Mouse (Mus musculus) left cerebral cortex, postnatal 25 days (tissue): Measurements from ENCODE around the gene Abcf1. TPM values are rescaled to one million over a fixed set of nuclear protein-coding genes. Genes with fewer than 3 reads are reported as not detected.
"Not testable (repeated sequence)": the region's sequence is repeated elsewhere in the genome, so short reads cannot be mapped to it uniquely, and the experiment has no call there.

ENCODE experiments used
- DNase-seq, 2 experiments: peaks; one replicate each; pipeline ENCODE4 v3.0.0; 2022; ENCODE audit warnings: low spot score in 2 of 2, mixed read lengths in 1 of 2
- intact Hi-C: fragments of 180-260 bp; cut with DNase I; formaldehyde crosslinking; loops from one replicate; pipeline ENCODE4 v1.15.1; 2025
- total RNA-seq, 2 experiments: library from RNA; stranded (reverse); gene quantifications; 2 replicates each; pipeline ENCODE4 v1.2.3; 2021

Abcf1 gene
- total RNA-seq = 10 to 100 TPM; 76.7 to 82.6 TPM

GRCm38 (mm10) chr17:35969418-35970389 is at the start of gene Abcf1:
Abcf1 (minus strand) TSS chr17:35969761.
- intact Hi-C loops = loop anchor here (10.0 kb wide), 2 partner anchors 135 to 985 kb away; partner anchors contain the start of genes Ppp1r11, Tubb5, Znrd1 and Znrd1as
- DNase-seq = peak; percentile 98 to 99

GRCm38 (mm10) chr17:36018979-36019378 is 49.4 kb upstream of the Abcf1 start:
- DNase-seq = no peak
- intact Hi-C loops = no loop called here

DNA sequence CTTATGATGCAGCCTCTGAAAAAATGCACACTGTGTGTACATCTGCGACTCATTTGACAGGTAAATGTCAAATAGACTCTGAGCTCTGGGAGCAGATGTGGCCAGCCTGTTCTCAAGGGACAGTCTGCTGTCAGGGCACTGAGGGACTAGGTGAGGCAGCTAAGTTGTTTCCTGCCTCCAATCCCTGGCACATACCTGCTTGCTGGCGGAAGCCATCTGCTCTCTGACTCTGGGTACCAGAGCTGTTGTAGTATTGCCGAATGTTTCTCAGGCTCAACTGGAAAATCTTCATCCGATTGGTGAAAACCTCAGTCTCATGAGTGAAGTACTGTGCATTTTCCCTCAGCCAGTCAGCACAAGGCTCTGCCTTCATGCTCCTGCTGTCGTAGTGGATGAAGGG is 47.5 kb upstream of the Abcf1 start:
- intact Hi-C loops = no loop called here
- DNase-seq = no peak

DNA sequence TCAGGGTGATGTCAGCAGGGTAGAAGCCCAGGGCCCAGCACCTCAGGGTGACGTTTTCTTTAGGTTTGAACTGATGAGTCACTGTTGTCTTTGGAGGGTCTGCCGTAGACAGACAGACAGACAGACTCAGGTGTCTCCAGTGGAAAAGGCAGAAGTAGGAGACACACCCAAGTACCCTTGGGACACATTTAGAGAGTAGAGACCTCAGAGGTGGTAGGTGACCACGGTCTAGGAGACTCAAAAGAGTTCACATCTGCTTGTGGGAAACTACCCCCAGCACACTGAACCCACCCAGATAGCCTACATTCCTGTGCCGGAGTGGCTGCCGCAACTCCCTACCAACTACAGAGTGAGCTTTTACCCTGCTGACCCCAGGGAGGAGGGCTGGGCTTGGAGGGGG is 45.4 kb upstream of the Abcf1 start:
- no peak for DNase-seq
- intact Hi-C loops = no loop called here

GRCm38 (mm10) chr17:36004409-36004808 is 34.8 kb upstream of the Abcf1 start:
- DNase-seq, intact Hi-C loops: not testable (repeated sequence)

DNA sequence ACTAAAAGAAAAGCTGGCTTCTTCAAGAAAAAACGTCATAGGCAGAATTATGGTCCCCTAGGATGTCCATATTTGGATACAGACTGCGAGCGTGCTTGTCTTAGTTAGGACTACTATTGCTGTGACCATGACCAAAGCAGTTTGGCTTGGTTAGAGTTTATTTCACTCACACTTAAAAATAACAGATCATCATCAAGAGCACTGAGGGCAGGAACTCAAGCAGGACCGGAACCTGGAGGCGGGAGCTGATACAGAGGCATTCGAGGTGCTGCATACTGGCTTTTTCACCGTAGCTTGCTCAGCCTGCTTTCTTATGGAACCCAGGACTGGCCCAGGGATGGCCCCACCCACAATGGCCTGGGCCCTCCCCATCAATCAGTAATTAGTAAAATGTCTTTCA is 33.8 kb upstream of the Abcf1 start:
- no peak for DNase-seq
- intact Hi-C loops = no loop called here

GRCm38 (mm10) chr17:36001966-36002365 is 32.4 kb upstream of the Abcf1 start:
- DNase-seq = peak in 1 of 2 experiments; percentile 90
- intact Hi-C loops = no loop called here

GRCm38 (mm10) chr17:36001121-36001897 is 31.7 kb upstream of the Abcf1 start:
- intact Hi-C loops = no loop called here
- DNase-seq = no peak

DNA sequence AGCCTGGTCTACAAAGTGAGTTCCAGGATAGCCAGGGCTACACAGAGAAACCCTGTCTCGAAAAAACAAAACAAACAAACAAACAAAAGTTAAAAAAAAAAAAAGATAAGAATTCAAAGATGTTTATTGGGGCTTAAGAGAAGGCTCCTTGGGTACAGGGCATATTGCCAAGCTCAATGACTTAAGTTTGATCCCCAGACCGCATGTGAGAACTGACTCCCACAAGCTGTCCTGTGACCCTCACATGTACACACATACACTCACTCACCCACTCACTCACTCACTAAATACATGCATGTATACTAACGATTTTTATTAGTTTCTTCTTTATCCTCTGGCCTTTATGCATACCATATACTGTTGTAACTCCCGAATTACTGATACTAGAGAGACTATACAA is 30.8 kb upstream of the Abcf1 start:
- intact Hi-C loops = no loop called here

GRCm38 (mm10) chr17:35999356-35999755 is 29.8 kb upstream of the Abcf1 start:
- intact Hi-C loops = loop anchor here (5.0 kb wide), 1 partner anchor 113 kb away; no protein-coding TSS in a partner anchor
- no peak for DNase-seq

More for the DNA sequence above, 30.8 kb upstream of the Abcf1 start:
- no peak for DNase-seq

DNA sequence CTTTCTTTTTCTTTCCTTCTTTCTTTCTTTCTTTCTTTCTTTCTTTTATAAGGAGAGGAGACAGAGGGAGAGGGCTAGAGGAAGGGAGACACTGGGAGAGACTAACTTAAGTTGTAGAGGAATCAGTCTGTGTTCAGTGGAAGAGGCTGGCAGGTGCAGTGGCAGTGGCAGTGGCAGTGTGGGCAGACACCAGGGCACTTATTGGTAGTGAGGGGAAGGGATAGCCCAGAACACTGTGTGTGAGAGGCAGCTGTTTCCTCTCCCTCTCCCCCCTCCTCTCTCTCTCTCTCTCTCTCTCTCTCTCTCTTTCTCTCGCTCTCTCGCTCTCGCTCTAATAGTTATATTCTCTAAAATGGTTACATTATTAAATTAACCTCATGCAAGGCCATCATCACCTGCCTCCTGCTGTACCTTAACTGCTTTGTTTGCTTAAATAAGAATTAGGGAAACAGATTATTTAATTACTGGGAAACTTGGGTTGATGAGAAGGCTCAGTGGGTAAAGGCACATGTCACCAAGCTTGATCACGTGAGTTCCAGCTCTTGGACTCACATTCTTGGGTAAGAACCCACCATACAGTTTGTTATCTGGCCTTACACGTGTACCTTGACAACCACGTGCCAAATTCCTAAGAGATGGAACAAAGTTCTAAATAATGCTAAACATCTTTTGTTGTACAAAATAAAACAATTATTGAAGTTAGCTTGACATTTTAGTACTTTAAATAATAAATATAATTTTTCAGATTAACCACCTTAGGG is 29.2 kb upstream of the Abcf1 start:
- DNase-seq = no peak
- intact Hi-C loops = loop anchor here (5.0 kb wide), 1 partner anchor 114 kb away; no protein-coding TSS in a partner anchor

GRCm38 (mm10) chr17:35997713-35998510 is 28.4 kb upstream of the Abcf1 start:
- DNase-seq = no peak
- intact Hi-C loops = loop anchor here (1.0 to 5.0 kb wide), 3 partner anchors 37 to 193 kb away; partner anchors contain the start of gene H2-T3

DNA sequence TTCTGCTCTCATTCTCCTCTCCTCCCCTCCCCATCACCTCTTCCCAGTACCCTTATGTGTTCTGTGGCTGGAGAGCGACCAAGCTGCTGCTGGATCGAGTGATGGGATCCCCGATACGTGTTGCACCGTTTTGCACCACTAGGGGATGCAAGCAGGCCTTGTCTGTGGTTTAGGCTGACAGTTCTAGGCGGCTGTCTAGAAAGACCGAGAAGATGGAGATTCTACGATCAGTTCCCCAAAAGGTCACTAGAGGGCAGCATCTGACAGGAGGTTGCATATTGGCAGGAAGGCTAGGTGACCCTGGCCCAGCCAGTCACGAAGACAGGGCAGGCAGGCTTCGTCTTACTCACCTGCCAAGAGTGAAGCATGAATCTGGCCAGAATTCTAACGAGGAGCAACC is 27.4 kb upstream of the Abcf1 start:
- intact Hi-C loops = loop anchor here (1.0 to 5.0 kb wide), 3 partner anchors 38 to 194 kb away; partner anchors contain the start of gene H2-T3

GRCm38 (mm10) chr17:35994879-35995240 is 25.3 kb upstream of the Abcf1 start:
- intact Hi-C loops = loop anchor here (5.0 kb wide), 1 partner anchor 117 kb away; no protein-coding TSS in a partner anchor
- no peak for DNase-seq

More for the DNA sequence above, 27.4 kb upstream of the Abcf1 start:
- peak; percentile 92 to 97 for DNase-seq

- intact Hi-C loops = no loop called here
- DNase-seq = peak; percentile 78 to 92
Observed at GRCm38 (mm10) chr17:35994175-35994878, 24.8 kb upstream of the Abcf1 start.

GRCm38 (mm10) chr17:35993675-35994074 is 24.1 kb upstream of the Abcf1 start:
- DNase-seq = peak; percentile 80 to 82

GRCm38 (mm10) chr17:35991781-35992180 is 22.2 kb upstream of the Abcf1 start:
- intact Hi-C loops = no loop called here
- no peak for DNase-seq

More at GRCm38 (mm10) chr17:35993675-35994074, 24.1 kb upstream of the Abcf1 start:
- intact Hi-C loops = loop anchor here (1.0 kb wide), 1 partner anchor 56 kb away; no protein-coding TSS in a partner anchor

GRCm38 (mm10) chr17:35981776-35982175 is 12.2 kb upstream of the Abcf1 start:
- DNase-seq = no peak
- intact Hi-C loops = no loop called here
